8 mouse cellular contexts compared by ENCODE assay signal in genomic region chr7:134671467-134671901, GRCm38 (mm10). TPM values are rescaled to one million over a fixed set of nuclear protein-coding genes. Genes with fewer than 3 reads are reported as not detected.
A peak's percentile ranks its signal among the peaks of the same experiment; 100 is the strongest.
DNase-seq lines count a peak whose midpoint lies in the region; ATAC-seq lines count a peak whose summit lies in the region.

No protein-coding gene starts in this region.

- peak overlapping the region; percentile 92 for H3K27ac ChIP-seq in embryonic facial prominence, embryonic 15.5 days (replicated peaks)
- H3K27ac ChIP-seq in macrophage, result no peak overlapping the region

- peaks cover 50% of the 10 kb centered on the region for H3K4me1 ChIP-seq in megakaryocyte, embryonic 14.5 days
- H3K4me1 ChIP-seq in embryonic facial prominence, embryonic 15.5 days, result peaks cover 30% of the 10 kb centered on the region

- intact Hi-C loops in left cerebral cortex, postnatal 25 days (cut with DNase I), result loop anchor here (5.0 kb wide), 1 partner anchor 86 kb away; no protein-coding TSS in a partner anchor

- peak; percentile 55 for DNase-seq in kidney, adult 18-20 months
- DNase-seq in cerebellum, postnatal 4 days (ENCODE audit: low spot score in 2 of 2), result no peak
- DNase-seq in thymus, adult 18-20 months, result no peak
- no peak for DNase-seq in left cerebral cortex, postnatal 25 days (ENCODE audit: low spot score in 2 of 2)

- H3K9me3 ChIP-seq in megakaryocyte, embryonic 14.5 days, result no peaks in the 10 kb centered on the region
- H3K9me3 ChIP-seq in embryonic facial prominence, embryonic 15.5 days (replicated peaks), result no peaks in the 10 kb centered on the region

- ATAC-seq in megakaryocyte, adult 5-6 weeks (ENCODE audit: poor library complexity, severe bottlenecking), result no peak
- 0 out of 2 replicates have a peak, but pooled peaks have one; percentile 1 for ATAC-seq in embryonic facial prominence, embryonic 15.5 days (ENCODE audit: insufficient number of reproducible peaks, low FRiP score, low TSS enrichment, low read depth)

- WGBS in embryonic facial prominence, embryonic 15.5 days, result 7% methylated on average over 7 of the region's 7 CpGs
- 92% methylated on average over 7 of the region's 7 CpGs for WGBS in macrophage (ENCODE audit: missing documents)

- peak overlapping the region; percentile 83 for H3K9ac ChIP-seq in embryonic facial prominence, embryonic 15.5 days

- peak overlapping the region; percentile 94 for H3K4me3 ChIP-seq in megakaryocyte, embryonic 14.5 days (replicated peaks)
- peak overlapping the region; percentile 81 for H3K4me3 ChIP-seq in embryonic facial prominence, embryonic 15.5 days (replicated peaks)
- peak overlapping the region; percentile 57 for H3K4me3 ChIP-seq in macrophage (ENCODE audit: inconsistent target)

- peaks cover 20% of the 10 kb centered on the region for H3K27me3 ChIP-seq in megakaryocyte, embryonic 14.5 days (replicated peaks)
- H3K27me3 ChIP-seq in embryonic facial prominence, embryonic 15.5 days, result no peaks in the 10 kb centered on the region

- peaks cover 57% of the 10 kb centered on the region; the same call in 1 of the 2 replicates for H3K79me2 ChIP-seq in macrophage (ENCODE audit: inconsistent target)

- no peaks in the 10 kb centered on the region for H3K36me3 ChIP-seq in megakaryocyte, embryonic 14.5 days (replicated peaks; ENCODE audit: low read length)
- H3K36me3 ChIP-seq in embryonic facial prominence, embryonic 15.5 days, result no peaks in the 10 kb centered on the region
- H3K36me3 ChIP-seq in macrophage (ENCODE audit: inconsistent target), result no peaks in the 10 kb centered on the region

- H3K4me2 ChIP-seq in embryonic facial prominence, embryonic 15.5 days (replicated peaks), result peak overlapping the region; percentile 67

RNA-seq across cellular contexts. Expression of gene Dock1, which starts 1.0 kb away (rescaled TPM):
- 0.24 and 1.2 TPM in 2 replicates for polyA plus RNA-seq in megakaryocyte, embryonic 14.5 days (2012; ENCODE audit: insufficient read depth, low replicate concordance)
- 21.1 and 29.0 TPM in 2 replicates for total RNA-seq in megakaryocyte, adult 5-6 weeks (2015)
- 19.6 and 23.5 TPM in 2 replicates for total RNA-seq in megakaryocyte, adult 5-6 weeks (2017)
- polyA plus RNA-seq in embryonic facial prominence, embryonic 15.5 days (2015; fragmentation: Nextera tagmentation; extraction: Ambion mirVana), result 32.7 and 33.8 TPM in 2 replicates
- total RNA-seq in macrophage (2018; cell fraction: chromatin; rRNA removed), result 100 to 1,000 TPM; 158 to 476 (median 255) TPM
- 10 to 100 TPM; 14.5 to 38.4 (median 28.0) TPM for total RNA-seq in macrophage (2018; cell fraction: cytosol; rRNA removed)
- total RNA-seq in macrophage (2018; cell fraction: nucleus; rRNA removed), result 100 to 1,000 TPM in 10 of 26 experiments, 10 to 100 TPM in 16; 30.8 to 247 (median 82.1) TPM
- polyA plus RNA-seq in macrophage (2018), result 15.0 to 24.6 TPM (median 23.4 TPM) in 3 replicates
- 10 to 100 TPM; 20.3 to 23.0 TPM for total RNA-seq in left cerebral cortex, postnatal 25 days (2021)
